In genomic region chr11:98837231-98837704, GRCm38 (mm10) we compare ENCODE assay signal across 9 mouse cellular contexts. TPM values are rescaled to one million over a fixed set of nuclear protein-coding genes. Genes with fewer than 3 reads are reported as not detected.
DNase-seq lines count a peak whose midpoint lies in the region; ATAC-seq and TF ChIP-seq lines count a peak whose summit lies in the region.
"Had no signal": no experiment of that assay in that cellular context is flagged by ENCODE, and none has a peak within 500 bp of the region (broad histone marks: within the 10 kb centered on the region; RNA-seq: fewer than 3 reads in every experiment).

No protein-coding gene starts in this region.

- TF ChIP-seq EP300 in CH12.LX (IDR thresholded peaks at IDR 0.05; ENCODE audit: low read length) = no peak

- H3K9ac ChIP-seq in heart, embryonic 11.5 days (ENCODE audit: low read depth, low read length) = peak overlapping the region; percentile 75
- H3K9ac ChIP-seq in CH12.LX (ENCODE audit: insufficient read depth, low read depth) = peak overlapping the region; percentile 61; the same call in 1 of the 2 replicates
- H3K9ac ChIP-seq in embryonic facial prominence, embryonic 12.5 days = peak overlapping the region; percentile 71
- peak overlapping the region; percentile 87 for H3K9ac ChIP-seq in neural tube, embryonic 13.5 days

- WGBS in heart, embryonic 11.5 days (ENCODE audit: insufficient replicate concordance) = 1% methylated on average over 26 of the region's 29 CpGs
- under 1% methylated on average over 23 of the region's 29 CpGs for WGBS in embryonic facial prominence, embryonic 12.5 days
- 2% methylated on average over 24 of the region's 29 CpGs for WGBS in neural tube, embryonic 13.5 days

- no peak overlapping the region for H3K27ac ChIP-seq in heart, embryonic 11.5 days (ENCODE audit: low read depth, low read length)
- H3K27ac ChIP-seq in CH12.LX (ENCODE audit: insufficient read depth, low read depth) = no peak overlapping the region
- no peak overlapping the region for H3K27ac ChIP-seq in embryonic facial prominence, embryonic 12.5 days
- H3K27ac ChIP-seq in neural tube, embryonic 13.5 days (replicated peaks) = peak overlapping the region; percentile 81
- H3K27ac ChIP-seq: macrophage had no signal

- peaks cover 16% of the 10 kb centered on the region for H3K4me1 ChIP-seq in heart, embryonic 11.5 days (ENCODE audit: control insufficient read depth, insufficient read depth, low read length)
- peaks cover 5 to 30% of the 10 kb centered on the region in 2 experiments; a peak in 2 of 4 replicates for H3K4me1 ChIP-seq in CH12.LX (ENCODE audit: control insufficient read depth in 1 of 2, insufficient read depth in 2 of 2)
- peaks cover 14% of the 10 kb centered on the region; the same call in 1 of the 2 replicates for H3K4me1 ChIP-seq in embryonic facial prominence, embryonic 12.5 days
- H3K4me1 ChIP-seq in neural tube, embryonic 13.5 days (replicated peaks) = peaks cover 31% of the 10 kb centered on the region

- peak overlapping the region; percentile 100 for H3K4me2 ChIP-seq in heart, embryonic 11.5 days
- H3K4me2 ChIP-seq in CH12.LX (ENCODE audit: insufficient read depth, low read depth, poor library complexity, severe bottlenecking) = peak overlapping the region; percentile 81
- H3K4me2 ChIP-seq in embryonic facial prominence, embryonic 12.5 days (replicated peaks) = peak overlapping the region; percentile 99
- H3K4me2 ChIP-seq in neural tube, embryonic 13.5 days = peak overlapping the region; percentile 94

- H3K79me2 ChIP-seq in CH12.LX (replicated peaks; ENCODE audit: control insufficient read depth, extremely low read depth, insufficient read depth, poor library complexity, severe bottlenecking) = no peaks in the 10 kb centered on the region

- no peak for DNase-seq in heart, adult 9 months (ENCODE audit: low spot score in 2 of 2)
- DNase-seq in CH12.LX (ENCODE audit: extremely low read depth) = no peak
- peak; percentile 19 for DNase-seq in kidney, postnatal 14 days
- DNase-seq in urinary bladder, postnatal 4 days (ENCODE audit: low spot score in 2 of 2) = no peak

- no peak for TF ChIP-seq RAD21 in CH12.LX (IDR thresholded peaks at IDR 0.05; ENCODE audit: low read depth, low read length)

- peaks cover 11% of the 10 kb centered on the region for H3K36me3 ChIP-seq in heart, embryonic 11.5 days (ENCODE audit: control insufficient read depth, insufficient read depth, low read length)
- peaks cover 20 to 35% of the 10 kb centered on the region in 2 experiments for H3K36me3 ChIP-seq in CH12.LX (replicated peaks in 1 of 2; ENCODE audit: control insufficient read depth in 1 of 2, insufficient read depth in 1 of 2, low read length in 1 of 2)
- peaks cover 23% of the 10 kb centered on the region for H3K36me3 ChIP-seq in embryonic facial prominence, embryonic 12.5 days
- peaks cover 25% of the 10 kb centered on the region for H3K36me3 ChIP-seq in neural tube, embryonic 13.5 days

- ATAC-seq in heart, embryonic 11.5 days (replicated peaks; ENCODE audit: insufficient number of reproducible peaks, low FRiP score, low TSS enrichment) = 0 out of 2 replicates have a peak, but pooled peaks have one; percentile 8
- peak; percentile 8; the same call in 1 of the 2 replicates for ATAC-seq in embryonic facial prominence, embryonic 12.5 days (ENCODE audit: insufficient number of reproducible peaks, insufficient read depth, low FRiP score, low TSS enrichment)
- peak; percentile 54 for ATAC-seq in neural tube, embryonic 13.5 days (ENCODE audit: low read depth)
- no peak for ATAC-seq in frontal cortex, adult (ENCODE audit: low TSS enrichment)

- no peaks in the 10 kb centered on the region for H3K9me3 ChIP-seq in heart, embryonic 11.5 days (replicated peaks; ENCODE audit: control insufficient read depth, low read length)
- no peaks in the 10 kb centered on the region for H3K9me3 ChIP-seq in CH12.LX (replicated peaks; ENCODE audit: low read length)
- no peaks in the 10 kb centered on the region for H3K9me3 ChIP-seq in embryonic facial prominence, embryonic 12.5 days
- no peaks in the 10 kb centered on the region for H3K9me3 ChIP-seq in neural tube, embryonic 13.5 days

- dilution Hi-C loops in CH12.LX (cut with MboI; ENCODE audit: extremely low pct_ligation_motif_present, extremely low pct_unique_long_range_greater_than_20kb, low sequenced_read_pairs) = no loop called here

- no peak for TF ChIP-seq CTCF in CH12.LX (conservative IDR thresholded peaks at IDR 0.05 in 1 of 2, IDR thresholded peaks at IDR 0.05 in 1 of 2; ENCODE audit: low read depth in 2 of 2, low read length in 2 of 2)

- peaks cover 32% of the 10 kb centered on the region for H3K27me3 ChIP-seq in heart, embryonic 11.5 days (ENCODE audit: control insufficient read depth, insufficient read depth, low read length)
- H3K27me3 ChIP-seq in CH12.LX (replicated peaks) = peaks cover 22% of the 10 kb centered on the region
- peaks cover 32% of the 10 kb centered on the region for H3K27me3 ChIP-seq in embryonic facial prominence, embryonic 12.5 days
- peaks cover 12% of the 10 kb centered on the region; the same call in 1 of the 2 replicates for H3K27me3 ChIP-seq in neural tube, embryonic 13.5 days

- H3K4me3 ChIP-seq in heart, embryonic 11.5 days (ENCODE audit: low read depth, low read length) = peak overlapping the region; percentile 69
- no peak overlapping the region for H3K4me3 ChIP-seq in CH12.LX (replicated peaks in 1 of 3; ENCODE audit: low read depth in 2 of 3, low read length in 2 of 3, poor library complexity in 1 of 3)
- peak overlapping the region; percentile 70 for H3K4me3 ChIP-seq in embryonic facial prominence, embryonic 12.5 days
- peak overlapping the region; percentile 76 for H3K4me3 ChIP-seq in neural tube, embryonic 13.5 days

- in situ Hi-C loops in CH12.LX (cut with MboI; ENCODE audit: low pct_ligation_motif_present, low pct_unique_long_range_greater_than_20kb, low sequenced_read_pairs) = no loop called here

- TF ChIP-seq POLR2A in CH12.LX (IDR thresholded peaks at IDR 0.05; ENCODE audit: low read depth, low read length) = no peak

TF ChIP-seq in CH12.LX, 34 proteins besides CTCF, POLR2A, EP300 and RAD21 (continues in another document):
- TF ChIP-seq SMC3 (IDR thresholded peaks at IDR 0.05; ENCODE audit: low read depth, low read length) = no peak
- TF ChIP-seq BHLHE40 (IDR thresholded peaks at IDR 0.05; ENCODE audit: low read depth, low read length) = no peak
- TF ChIP-seq ZNF384 (IDR thresholded peaks at IDR 0.05; ENCODE audit: low read depth, low read length) = no peak
- no peak for TF ChIP-seq RCOR1 (conservative IDR thresholded peaks at IDR 0.05; ENCODE audit: low read depth, low read length)
- TF ChIP-seq JUND (conservative IDR thresholded peaks at IDR 0.05; ENCODE audit: low read depth, low read length) = no peak
- no peak for TF ChIP-seq KAT2A (IDR thresholded peaks at IDR 0.05; ENCODE audit: insufficient replicate concordance, low read length)
- TF ChIP-seq NRF1 (IDR thresholded peaks at IDR 0.05; ENCODE audit: low read depth, low read length) = no peak
- no peak for TF ChIP-seq E2F4 (IDR thresholded peaks at IDR 0.05; ENCODE audit: insufficient replicate concordance, low read depth, low read length)
- no peak for TF ChIP-seq MAZ (IDR thresholded peaks at IDR 0.05; ENCODE audit: low read depth, low read length)
- TF ChIP-seq NELFE (IDR thresholded peaks at IDR 0.05; ENCODE audit: low read depth, low read length) = no peak
- no peak for TF ChIP-seq MXI1 (IDR thresholded peaks at IDR 0.05; ENCODE audit: low read depth, low read length)
- TF ChIP-seq GABPA (IDR thresholded peaks at IDR 0.05; ENCODE audit: insufficient replicate concordance, low read depth, low read length) = no peak
- TF ChIP-seq ZKSCAN1 (IDR thresholded peaks at IDR 0.05; ENCODE audit: borderline replicate concordance, low read depth, low read length) = no peak
- TF ChIP-seq MYC (IDR thresholded peaks at IDR 0.05; ENCODE audit: low read depth, low read length) = no peak
- TF ChIP-seq PAX5 (IDR thresholded peaks at IDR 0.05; ENCODE audit: low read length) = no peak
- TF ChIP-seq SIN3A (IDR thresholded peaks at IDR 0.05; ENCODE audit: low read length) = no peak
- TF ChIP-seq TBP (conservative IDR thresholded peaks at IDR 0.05; ENCODE audit: low read depth, low read length) = no peak

RNA-seq across cellular contexts. Expression of gene Rapgefl1, which starts 0.7 kb away (rescaled TPM):
- polyA plus RNA-seq in heart, embryonic 11.5 days (2014; fragmentation: Nextera tagmentation; extraction: Ambion mirVana) = 0.57 and 0.73 TPM in 2 replicates
- total RNA-seq in CH12.LX (2012; rRNA removed) = 0.04 and 0.08 TPM in 2 replicates
- 0.11 TPM in 1 of 2 replicates, not detected in the other for total RNA-seq in CH12.LX (2014; rRNA removed)
- 0.25 and 0.29 TPM in 2 replicates for polyA plus RNA-seq in CH12.LX (2012; ENCODE audit: insufficient read length, low read depth)
- polyA plus RNA-seq in embryonic facial prominence, embryonic 12.5 days (2016; fragmentation: Nextera tagmentation; extraction: Ambion mirVana) = 2.6 and 3.1 TPM in 2 replicates
- 5.6 and 6.7 TPM in 2 replicates for polyA plus RNA-seq in neural tube, embryonic 13.5 days (2015; fragmentation: Nextera tagmentation; extraction: Ambion mirVana)

RNA-seq across cellular contexts. Expression of gene Wipf2, which starts 26.2 kb away (rescaled TPM):
- 3.8 and 4.0 TPM in 2 replicates for polyA plus RNA-seq in heart, embryonic 11.5 days (2014; fragmentation: Nextera tagmentation; extraction: Ambion mirVana)
- total RNA-seq in CH12.LX (2012; rRNA removed) (4.7 TPM in 2 replicates), CH12.LX (2014; rRNA removed) (1.9 and 2.1 TPM in 2 replicates)
- polyA plus RNA-seq in CH12.LX (2012; ENCODE audit: insufficient read length, low read depth) = 7.7 and 9.7 TPM in 2 replicates
- 5.0 TPM in 2 replicates for polyA plus RNA-seq in embryonic facial prominence, embryonic 12.5 days (2016; fragmentation: Nextera tagmentation; extraction: Ambion mirVana)
- 4.3 and 4.6 TPM in 2 replicates for polyA plus RNA-seq in neural tube, embryonic 13.5 days (2015; fragmentation: Nextera tagmentation; extraction: Ambion mirVana)

RNA-seq across cellular contexts. Expression of gene Casc3, which starts 32.6 kb away (rescaled TPM):
- 22.2 and 28.5 TPM in 2 replicates for polyA plus RNA-seq in heart, embryonic 11.5 days (2014; fragmentation: Nextera tagmentation; extraction: Ambion mirVana)
- total RNA-seq in CH12.LX (2012; rRNA removed) (16.7 and 18.3 TPM in 2 replicates), CH12.LX (2014; rRNA removed) (14.4 and 14.7 TPM in 2 replicates)
- polyA plus RNA-seq in CH12.LX (2012; ENCODE audit: insufficient read length, low read depth) = 71.7 and 93.0 TPM in 2 replicates
- polyA plus RNA-seq in embryonic facial prominence, embryonic 12.5 days (2016; fragmentation: Nextera tagmentation; extraction: Ambion mirVana) = 53.9 and 54.0 TPM in 2 replicates
- 55.1 and 57.7 TPM in 2 replicates for polyA plus RNA-seq in neural tube, embryonic 13.5 days (2015; fragmentation: Nextera tagmentation; extraction: Ambion mirVana)

RNA-seq across cellular contexts. Expression of gene Msl1, which starts 42.0 kb away (rescaled TPM):
- 15.9 and 17.1 TPM in 2 replicates for polyA plus RNA-seq in heart, embryonic 11.5 days (2014; fragmentation: Nextera tagmentation; extraction: Ambion mirVana)
- total RNA-seq in CH12.LX (2012; rRNA removed) (27.3 and 30.7 TPM in 2 replicates), CH12.LX (2014; rRNA removed) (25.9 and 26.4 TPM in 2 replicates)
- 57.1 and 58.1 TPM in 2 replicates for polyA plus RNA-seq in CH12.LX (2012; ENCODE audit: insufficient read length, low read depth)
- 35.2 and 35.6 TPM in 2 replicates for polyA plus RNA-seq in embryonic facial prominence, embryonic 12.5 days (2016; fragmentation: Nextera tagmentation; extraction: Ambion mirVana)
- polyA plus RNA-seq in neural tube, embryonic 13.5 days (2015; fragmentation: Nextera tagmentation; extraction: Ambion mirVana) = 31.5 and 33.2 TPM in 2 replicates

Comparison
In these comparisons a context has a peak if more than half of its experiments do, and no peak if none do; other contexts are left out.
1. H3K4me3 ChIP-seq: peak in heart, embryonic 11.5 days (single experiment), embryonic facial prominence, embryonic 12.5 days (single experiment) and neural tube, embryonic 13.5 days (single experiment); none in CH12.LX (0 of 3).
2. Peak in every context shown above with its lines, with median percentiles within 50 percentile points of each other: H3K4me2 ChIP-seq and H3K9ac ChIP-seq.